Mouse (Mus musculus): Measurements from ENCODE around the gene Zfp704. TPM values are rescaled to one million over a fixed set of nuclear protein-coding genes. Genes with fewer than 3 reads are reported as not detected.
A peak's percentile ranks its signal among the peaks of the same experiment; 100 is the strongest.

Zfp704 gene
- polyA plus RNA-seq, 1 experiment from 2014 or later = 1.2 TPM

- Histone ChIP-seq H3K27ac (peak overlapping the region; percentile 74), H3K4me3 (replicated peaks) (no peak overlapping the region; the same call in 1 of the 2 replicates)
- WGBS (ENCODE audit: insufficient replicate concordance) = 9% methylated on average over 5 of the region's 5 CpGs
These were observed 206.4 kb downstream of the Zfp704 start for GRCm38 (mm10) chr3:9403255-9404050.

GRCm38 (mm10) chr3:9402836-9403235, 207.0 kb downstream of the Zfp704 start:
- H3K9ac ChIP-seq = no peak overlapping the region
- H3K9me3 ChIP-seq (replicated peaks) = no peaks in the 10 kb centered on the region
- H3K4me3 ChIP-seq (replicated peaks) = no peak overlapping the region; the same call in 1 of the 2 replicates
- H3K27me3 ChIP-seq = no peaks in the 10 kb centered on the region
- peaks cover 57% of the 10 kb centered on the region for H3K4me1 ChIP-seq (replicated peaks)
- H3K4me2 ChIP-seq = peak overlapping the region; percentile 23
- no peaks in the 10 kb centered on the region for H3K36me3 ChIP-seq
- H3K27ac ChIP-seq = peak overlapping the region; percentile 74
- ATAC-seq (ENCODE audit: low read depth) = no peak
- no peak for DNase-seq
- WGBS (ENCODE audit: insufficient replicate concordance) = 10% methylated on average over 5 of the region's 5 CpGs

More at GRCm38 (mm10) chr3:9403255-9404050, 206.4 kb downstream of the Zfp704 start:
- H3K4me2 ChIP-seq = peak overlapping the region; percentile 23
- no peaks in the 10 kb centered on the region for H3K36me3 ChIP-seq
- H3K27me3 ChIP-seq = no peaks in the 10 kb centered on the region
- H3K9ac ChIP-seq = no peak overlapping the region
- peaks cover 57% of the 10 kb centered on the region for H3K4me1 ChIP-seq (replicated peaks)
- DNase-seq = no peak
- peak; percentile 70 for ATAC-seq (ENCODE audit: low read depth)
- no peaks in the 10 kb centered on the region for H3K9me3 ChIP-seq (replicated peaks)

GRCm38 (mm10) chr3:9402345-9402744, 207.5 kb downstream of the Zfp704 start:
- DNase-seq (no peak), ATAC-seq (ENCODE audit: low read depth) (peak; percentile 27; the same call in 1 of the 2 replicates)
- no peak overlapping the region for H3K9ac ChIP-seq
- H3K4me1 ChIP-seq (replicated peaks) = peaks cover 56% of the 10 kb centered on the region
- H3K27ac ChIP-seq = no peak overlapping the region
- H3K4me3 ChIP-seq (replicated peaks) = no peak overlapping the region
- H3K36me3 ChIP-seq = no peaks in the 10 kb centered on the region
- H3K9me3 ChIP-seq (replicated peaks) = no peaks in the 10 kb centered on the region
- 38% methylated on average over 5 of the region's 5 CpGs for WGBS (ENCODE audit: insufficient replicate concordance)
- no peaks in the 10 kb centered on the region for H3K27me3 ChIP-seq
- H3K4me2 ChIP-seq = peak overlapping the region; percentile 1; the same call in 1 of the 2 replicates

GRCm38 (mm10) chr3:9401685-9402084, 208.2 kb downstream of the Zfp704 start:
- no peak overlapping the region for H3K4me3 ChIP-seq (replicated peaks)
- ATAC-seq (ENCODE audit: low read depth) = peak; percentile 33; the same call in 1 of the 2 replicates
- DNase-seq = no peak
- peak overlapping the region; percentile 1; the same call in 1 of the 2 replicates for H3K4me2 ChIP-seq
- H3K36me3 ChIP-seq = no peaks in the 10 kb centered on the region
- H3K4me1 ChIP-seq (replicated peaks) = peaks cover 51% of the 10 kb centered on the region
- 33% methylated on average over 6 of the region's 6 CpGs for WGBS (ENCODE audit: insufficient replicate concordance)
- no peaks in the 10 kb centered on the region for H3K27me3 ChIP-seq
- no peak overlapping the region for H3K27ac ChIP-seq
- H3K9ac ChIP-seq = no peak overlapping the region
- H3K9me3 ChIP-seq (replicated peaks) = no peaks in the 10 kb centered on the region

- no peak overlapping the region for H3K4me3 ChIP-seq (replicated peaks)
- no peaks in the 10 kb centered on the region for H3K9me3 ChIP-seq (replicated peaks)
- H3K27ac ChIP-seq = no peak overlapping the region
- peaks cover 43% of the 10 kb centered on the region for H3K4me1 ChIP-seq (replicated peaks)
- DNase-seq (no peak), ATAC-seq (ENCODE audit: low read depth) (no peak)
- no peaks in the 10 kb centered on the region for H3K36me3 ChIP-seq
- no peak overlapping the region for H3K9ac ChIP-seq
- WGBS (ENCODE audit: insufficient replicate concordance) = 39% methylated on average over 3 of the region's 3 CpGs
- H3K27me3 ChIP-seq = no peaks in the 10 kb centered on the region
- H3K4me2 ChIP-seq = no peak overlapping the region
These were observed 209.0 kb downstream of the Zfp704 start for GRCm38 (mm10) chr3:9400886-9401221.

- WGBS (ENCODE audit: insufficient replicate concordance) = 46% methylated on average over 3 of the region's 3 CpGs
- DNase-seq = no peak
- no peaks in the 10 kb centered on the region for H3K9me3 ChIP-seq (replicated peaks)
- H3K36me3 ChIP-seq = no peaks in the 10 kb centered on the region
- H3K4me3 ChIP-seq (replicated peaks) = no peak overlapping the region
- no peak for ATAC-seq (ENCODE audit: low read depth)
- H3K9ac ChIP-seq = no peak overlapping the region
- no peaks in the 10 kb centered on the region for H3K27me3 ChIP-seq
- no peak overlapping the region for H3K27ac ChIP-seq
- no peak overlapping the region for H3K4me2 ChIP-seq
- H3K4me1 ChIP-seq (replicated peaks) = peaks cover 40% of the 10 kb centered on the region
These were observed 209.5 kb downstream of the Zfp704 start for GRCm38 (mm10) chr3:9400201-9400885.

- Histone ChIP-seq H3K4me3 (replicated peaks) (no peak overlapping the region), H3K36me3 (no peaks in the 10 kb centered on the region), H3K4me2 (no peak overlapping the region), H3K9ac (no peak overlapping the region), H3K27me3 (no peaks in the 10 kb centered on the region), H3K27ac (no peak overlapping the region), H3K9me3 (replicated peaks) (no peaks in the 10 kb centered on the region), H3K4me1 (replicated peaks) (peaks cover 26% of the 10 kb centered on the region)
- ATAC-seq (ENCODE audit: low read depth) (no peak), DNase-seq (no peak)
- 50% methylated on average over 5 of the region's 5 CpGs for WGBS (ENCODE audit: insufficient replicate concordance)
These were observed 211.6 kb downstream of the Zfp704 start for GRCm38 (mm10) chr3:9398271-9398670.
